In the genomic region with DNA sequence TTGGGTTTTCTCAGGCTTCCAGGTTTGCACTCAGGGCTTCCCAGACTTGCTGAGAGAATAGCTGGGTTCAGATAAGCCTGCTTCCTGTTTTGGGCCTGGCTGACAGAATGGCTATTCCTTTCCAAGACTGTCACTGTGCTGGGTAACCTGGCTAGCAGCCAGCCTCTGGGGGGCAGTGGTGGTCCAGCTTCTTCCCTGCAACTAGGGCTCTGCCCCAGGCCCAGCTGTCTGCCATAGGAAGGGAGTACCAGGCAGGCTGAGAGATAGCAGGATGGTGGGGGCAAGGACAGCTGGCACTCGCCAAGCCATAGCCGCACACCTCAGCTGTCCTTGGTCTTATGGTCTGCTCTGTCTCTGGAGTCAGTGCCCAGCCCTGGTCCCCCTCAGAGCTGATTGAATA, we compare ENCODE assay signal across 8 mouse cellular contexts.
DNase-seq lines count a peak whose midpoint lies in the region; ATAC-seq and TF ChIP-seq lines count a peak whose summit lies in the region.

No protein-coding gene starts in this region.

- H3K4me2 ChIP-seq in kidney, embryonic 15.5 days: no peak overlapping the region
- no peak overlapping the region for H3K4me2 ChIP-seq in forebrain, embryonic 16.5 days (ENCODE audit: low read length)
- no peak overlapping the region for H3K4me2 ChIP-seq in lung, embryonic 14.5 days

- H3K27ac ChIP-seq in kidney, embryonic 15.5 days: no peak overlapping the region
- no peak overlapping the region for H3K27ac ChIP-seq in forebrain, embryonic 16.5 days (ENCODE audit: low read length)
- no peak overlapping the region for H3K27ac ChIP-seq in lung, embryonic 14.5 days (ENCODE audit: low read depth)

- no peaks in the 10 kb centered on the region for H3K4me1 ChIP-seq in kidney, embryonic 15.5 days
- H3K4me1 ChIP-seq in forebrain, embryonic 16.5 days (replicated peaks; ENCODE audit: control insufficient read depth, insufficient read depth, low read length): no peaks in the 10 kb centered on the region
- H3K4me1 ChIP-seq in lung, embryonic 14.5 days (ENCODE audit: insufficient read depth): no peaks in the 10 kb centered on the region

- no peak overlapping the region for H3K9ac ChIP-seq in kidney, embryonic 15.5 days
- no peak overlapping the region for H3K9ac ChIP-seq in forebrain, embryonic 16.5 days (replicated peaks; ENCODE audit: low read depth, low read length)
- H3K9ac ChIP-seq in lung, embryonic 14.5 days: no peak overlapping the region

- peak; percentile 56 to 62 for DNase-seq in kidney, postnatal 4 days
- DNase-seq in brain, adult 2 months (ENCODE audit: low read depth, low spot score): peak; percentile 27
- DNase-seq in lung, embryonic 14.5 days: peak; percentile 68
- peak; percentile 75 for DNase-seq in retina, postnatal 1 day
- no peak for DNase-seq in c-Kit-positive CD71-positive TER-119-positive erythroid progenitor cells, embryonic 14.5 days (ENCODE audit: low spot score)
- no peak for DNase-seq in frontal cortex, postnatal 36 days (ENCODE audit: low spot score in 2 of 2)

- WGBS in kidney, embryonic 15.5 days: 68% methylated on average over 2 of the region's 2 CpGs
- WGBS in forebrain, embryonic 16.5 days: 67% methylated on average over 2 of the region's 2 CpGs
- whole genome bisulfite sequencing in lung, embryonic 14.5 days: 66% methylated on average over 2 of the region's 2 CpGs

- peak; percentile 38; the same call in 1 of the 2 replicates for TF ChIP-seq CTCF in lung, embryonic 14.5 days (IDR thresholded peaks at IDR 0.05; ENCODE audit: low read depth)

- no peaks in the 10 kb centered on the region for H3K9me3 ChIP-seq in kidney, embryonic 15.5 days (replicated peaks)
- H3K9me3 ChIP-seq in forebrain, embryonic 16.5 days (ENCODE audit: control insufficient read depth, low read length): no peaks in the 10 kb centered on the region
- H3K9me3 ChIP-seq in lung, embryonic 14.5 days (ENCODE audit: low read depth, low read length): no peaks in the 10 kb centered on the region

- ATAC-seq in kidney, embryonic 15.5 days (replicated peaks; ENCODE audit: low FRiP score): no peak
- ATAC-seq in forebrain, embryonic 16.5 days: peak; percentile 58; the same call in 1 of the 2 replicates
- ATAC-seq in lung, embryonic 14.5 days (ENCODE audit: insufficient read depth): peak; percentile 21; the same call in 1 of the 2 replicates

- H3K36me3 ChIP-seq in kidney, embryonic 15.5 days: no peaks in the 10 kb centered on the region
- no peaks in the 10 kb centered on the region for H3K36me3 ChIP-seq in forebrain, embryonic 16.5 days (ENCODE audit: control insufficient read depth, insufficient read depth)
- H3K36me3 ChIP-seq in lung, embryonic 14.5 days (ENCODE audit: insufficient read depth): no peaks in the 10 kb centered on the region

- H3K4me3 ChIP-seq in kidney, embryonic 15.5 days (replicated peaks): no peak overlapping the region
- no peak overlapping the region for H3K4me3 ChIP-seq in forebrain, embryonic 16.5 days (replicated peaks; ENCODE audit: low read length)
- H3K4me3 ChIP-seq in lung, embryonic 14.5 days (ENCODE audit: low read depth, low read length): no peak overlapping the region

- H3K27me3 ChIP-seq in kidney, embryonic 15.5 days: no peaks in the 10 kb centered on the region
- no peaks in the 10 kb centered on the region for H3K27me3 ChIP-seq in forebrain, embryonic 16.5 days (replicated peaks; ENCODE audit: control insufficient read depth, insufficient read depth, low read length)
- H3K27me3 ChIP-seq in lung, embryonic 14.5 days (ENCODE audit: insufficient read depth, low read length): no peaks in the 10 kb centered on the region

Comparison
In these comparisons a context has a peak if more than half of its experiments do, and no peak if none do; other contexts are left out.
1. DNase-seq: peak in kidney, postnatal 4 days (2 of 2), brain, adult 2 months (single experiment), lung, embryonic 14.5 days (single experiment) and retina, postnatal 1 day (single experiment); none in c-Kit-positive CD71-positive TER-119-positive erythroid progenitor cells, embryonic 14.5 days (single experiment) and frontal cortex, postnatal 36 days (0 of 2).